Mouse (Mus musculus): Measurements from ENCODE around the gene Slc25a13. TPM values are rescaled to one million over a fixed set of nuclear protein-coding genes. Genes with fewer than 3 reads are reported as not detected.

Gene Slc25a13
- polyA plus RNA-seq, 1 experiment from 2014 or later = 35.8 TPM

- no peaks in the 10 kb centered on the region for H3K9me3 ChIP-seq
- H3K4me2 ChIP-seq = peak overlapping the region; percentile 87
- H3K4me1 ChIP-seq = no peaks in the 10 kb centered on the region
- H3K27ac ChIP-seq = no peak overlapping the region
- 13% methylated on average over 5 of the region's 5 CpGs for WGBS
- ATAC-seq (ENCODE audit: insufficient read depth, low FRiP score, low read depth) = no peak
- H3K36me3 ChIP-seq = no peaks in the 10 kb centered on the region
- peak overlapping the region; percentile 71 for H3K4me3 ChIP-seq (replicated peaks)
- no peak overlapping the region for H3K9ac ChIP-seq
- no peaks in the 10 kb centered on the region for H3K27me3 ChIP-seq (replicated peaks)
These were observed 283 bp upstream of the Slc25a13 start for GRCm38 (mm10) chr6:6217286-6217625.

DNA sequence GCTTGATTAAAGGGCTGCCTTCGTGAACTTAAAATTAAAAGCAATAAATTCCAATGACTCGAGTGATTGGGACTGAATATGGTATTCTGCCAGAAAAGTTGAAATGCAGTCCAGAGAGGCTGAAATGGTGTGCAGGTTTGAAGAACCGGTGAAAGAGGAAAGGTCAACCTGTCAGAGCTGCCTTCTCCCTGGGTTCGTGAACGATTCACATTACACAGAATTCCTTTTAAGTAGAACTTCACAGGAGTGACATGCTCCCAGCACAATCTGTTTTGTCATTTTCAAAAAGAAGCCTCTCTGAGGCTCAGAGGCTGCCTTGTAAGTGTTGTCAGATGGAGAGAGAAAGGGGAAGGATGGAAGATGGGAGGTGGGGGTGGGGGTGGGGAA is 860 bp downstream of the Slc25a13 start:
- H3K9me3 ChIP-seq = no peaks in the 10 kb centered on the region
- H3K27ac ChIP-seq = no peak overlapping the region
- no peak for ATAC-seq (ENCODE audit: insufficient read depth, low FRiP score, low read depth)
- no peaks in the 10 kb centered on the region for H3K4me1 ChIP-seq
- no peaks in the 10 kb centered on the region for H3K27me3 ChIP-seq (replicated peaks)
- H3K4me2 ChIP-seq = peak overlapping the region; percentile 87
- H3K9ac ChIP-seq = 0 out of 2 replicates have a peak overlapping the region, but pooled peaks have one; percentile 64
- H3K36me3 ChIP-seq = no peaks in the 10 kb centered on the region
- 24% methylated on average over 5 of the region's 5 CpGs for WGBS
- peak overlapping the region; percentile 71 for H3K4me3 ChIP-seq (replicated peaks)

- ATAC-seq (ENCODE audit: insufficient read depth, low FRiP score, low read depth) = no peak
These were observed 4.3 kb downstream of the Slc25a13 start for GRCm38 (mm10) chr6:6212360-6213310.

GRCm38 (mm10) chr6:6211958-6212357 is 5.0 kb downstream of the Slc25a13 start:
- no peak for ATAC-seq (ENCODE audit: insufficient read depth, low FRiP score, low read depth)
- Histone ChIP-seq H3K27me3 (replicated peaks) (no peaks in the 10 kb centered on the region), H3K9ac (no peak overlapping the region), H3K4me2 (no peak overlapping the region), H3K27ac (no peak overlapping the region), H3K4me3 (replicated peaks) (no peak overlapping the region), H3K9me3 (no peaks in the 10 kb centered on the region), H3K36me3 (no peaks in the 10 kb centered on the region; the same call in 1 of the 2 replicates), H3K4me1 (0 out of 2 replicates have a peak, but pooled peaks cover 5% of the 10 kb centered on the region)
- WGBS = 78% methylated on average over 3 of the region's 3 CpGs

More at GRCm38 (mm10) chr6:6212360-6213310, 4.3 kb downstream of the Slc25a13 start:
- no peak overlapping the region for H3K9ac ChIP-seq
- WGBS = 68% methylated on average over 8 of the region's 8 CpGs
- H3K9me3 ChIP-seq = no peaks in the 10 kb centered on the region
- H3K4me2 ChIP-seq = no peak overlapping the region
- no peak overlapping the region for H3K27ac ChIP-seq
- no peaks in the 10 kb centered on the region; the same call in 1 of the 2 replicates for H3K36me3 ChIP-seq
- H3K4me3 ChIP-seq (replicated peaks) = no peak overlapping the region
- 0 out of 2 replicates have a peak, but pooled peaks cover 5% of the 10 kb centered on the region for H3K4me1 ChIP-seq
- H3K27me3 ChIP-seq (replicated peaks) = no peaks in the 10 kb centered on the region

DNA sequence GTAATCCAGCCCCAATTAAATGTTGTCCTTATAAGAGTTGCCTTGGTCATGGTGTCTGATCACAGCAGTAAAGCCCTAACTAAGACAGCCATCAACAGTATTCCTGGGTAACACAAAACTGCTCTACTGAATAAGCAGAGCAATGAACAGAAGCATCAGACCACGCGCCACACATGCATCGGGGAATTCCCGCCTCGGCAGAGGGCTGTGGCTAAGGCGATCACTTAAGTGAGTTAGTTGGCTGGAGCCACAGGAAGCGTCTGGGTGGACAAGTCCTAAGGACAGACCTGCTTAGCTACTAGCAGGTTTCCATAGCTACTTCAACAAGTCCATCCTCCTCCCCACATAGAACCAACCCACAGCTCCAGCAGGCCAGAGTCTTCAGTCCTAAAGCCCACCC is 6.3 kb downstream of the Slc25a13 start:
- Histone ChIP-seq H3K9me3 (no peaks in the 10 kb centered on the region), H3K9ac (no peak overlapping the region), H3K4me3 (replicated peaks) (no peak overlapping the region), H3K4me1 (0 out of 2 replicates have a peak, but pooled peaks cover 5% of the 10 kb centered on the region), H3K4me2 (no peak overlapping the region), H3K27me3 (replicated peaks) (no peaks in the 10 kb centered on the region), H3K27ac (no peak overlapping the region), H3K36me3 (no peaks in the 10 kb centered on the region; the same call in 1 of the 2 replicates)
- WGBS = 95% methylated on average over 7 of the region's 7 CpGs
- no peak for ATAC-seq (ENCODE audit: insufficient read depth, low FRiP score, low read depth)

GRCm38 (mm10) chr6:6208351-6209059 is 8.5 kb downstream of the Slc25a13 start:
- H3K9ac ChIP-seq = no peak overlapping the region
- H3K36me3 ChIP-seq = no peaks in the 10 kb centered on the region; the same call in 1 of the 2 replicates
- H3K4me1 ChIP-seq = 0 out of 2 replicates have a peak, but pooled peaks cover 5% of the 10 kb centered on the region
- no peak overlapping the region for H3K27ac ChIP-seq
- H3K4me3 ChIP-seq (replicated peaks) = no peak overlapping the region
- no peak overlapping the region for H3K4me2 ChIP-seq
- H3K9me3 ChIP-seq = no peaks in the 10 kb centered on the region
- no peaks in the 10 kb centered on the region for H3K27me3 ChIP-seq (replicated peaks)
- no peak for ATAC-seq (ENCODE audit: insufficient read depth, low FRiP score, low read depth)
- 26% methylated on average over 4 of the region's 4 CpGs for WGBS

DNA sequence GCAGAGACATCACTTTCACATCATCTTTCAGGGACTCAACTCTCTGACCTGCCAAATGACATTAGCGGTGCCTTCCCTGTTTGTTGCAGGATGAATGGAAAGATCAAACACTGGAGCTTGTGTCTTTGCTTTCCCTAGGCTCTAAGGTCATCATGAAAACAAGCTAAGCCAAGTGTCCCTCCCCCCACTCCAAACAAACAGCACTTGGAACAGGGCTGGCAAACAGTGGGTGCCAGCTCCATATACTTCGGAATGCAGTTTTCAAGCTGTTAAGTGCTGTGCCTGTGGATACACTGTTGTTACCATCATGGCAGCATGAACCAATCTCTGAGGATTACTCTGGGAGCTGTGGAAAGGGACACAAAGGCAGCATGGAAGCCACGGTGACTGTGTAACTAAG is 9.1 kb downstream of the Slc25a13 start:
- Histone ChIP-seq H3K27ac (no peak overlapping the region), H3K4me1 (0 out of 2 replicates have a peak, but pooled peaks cover 5% of the 10 kb centered on the region), H3K27me3 (replicated peaks) (no peaks in the 10 kb centered on the region), H3K4me2 (no peak overlapping the region), H3K36me3 (no peaks in the 10 kb centered on the region; the same call in 1 of the 2 replicates), H3K9me3 (no peaks in the 10 kb centered on the region), H3K9ac (no peak overlapping the region), H3K4me3 (replicated peaks) (no peak overlapping the region)
- ATAC-seq (ENCODE audit: insufficient read depth, low FRiP score, low read depth) = no peak
- 55% methylated on average over 3 of the region's 3 CpGs for WGBS

DNA sequence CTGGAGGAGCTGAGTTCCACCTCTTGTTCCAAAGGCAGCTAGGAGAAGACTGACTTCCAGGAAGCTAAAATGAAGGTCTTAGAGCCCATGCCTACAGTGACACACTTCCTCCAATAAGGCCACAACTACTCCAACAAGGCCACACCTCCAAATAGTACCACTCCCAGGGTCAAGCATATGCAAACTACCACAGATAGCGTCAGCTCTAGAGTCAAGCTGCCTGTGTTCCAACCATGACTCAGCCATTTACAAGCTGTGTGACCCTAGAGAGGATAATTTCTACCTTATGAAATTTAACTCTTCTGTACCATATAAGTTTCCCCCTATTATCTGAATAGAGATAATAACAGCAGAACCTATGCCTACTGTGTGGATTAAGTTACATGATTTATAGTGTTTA is 9.6 kb downstream of the Slc25a13 start:
- ATAC-seq (ENCODE audit: insufficient read depth, low FRiP score, low read depth) = peak; percentile 57; the same call in 1 of the 2 replicates
- Histone ChIP-seq H3K27me3 (replicated peaks) (no peaks in the 10 kb centered on the region), H3K4me1 (0 out of 2 replicates have a peak, but pooled peaks cover 5% of the 10 kb centered on the region), H3K4me3 (replicated peaks) (no peak overlapping the region), H3K9me3 (no peaks in the 10 kb centered on the region), H3K27ac (no peak overlapping the region), H3K9ac (no peak overlapping the region), H3K4me2 (no peak overlapping the region), H3K36me3 (no peaks in the 10 kb centered on the region; the same call in 1 of the 2 replicates)
- WGBS = 56% methylated on average over 1 of the region's 1 CpGs

GRCm38 (mm10) chr6:6205599-6206165 is 11.3 kb downstream of the Slc25a13 start:
- Histone ChIP-seq H3K4me3 (replicated peaks) (no peak overlapping the region), H3K9ac (no peak overlapping the region), H3K27me3 (replicated peaks) (no peaks in the 10 kb centered on the region), H3K9me3 (no peaks in the 10 kb centered on the region), H3K4me2 (no peak overlapping the region), H3K4me1 (0 out of 2 replicates have a peak, but pooled peaks cover 5% of the 10 kb centered on the region), H3K36me3 (no peaks in the 10 kb centered on the region; the same call in 1 of the 2 replicates), H3K27ac (no peak overlapping the region)
- WGBS = 74% methylated on average over 3 of the region's 3 CpGs
- no peak for ATAC-seq (ENCODE audit: insufficient read depth, low FRiP score, low read depth)

- 84% methylated on average over 6 of the region's 6 CpGs for WGBS
- H3K4me3 ChIP-seq (replicated peaks) = no peak overlapping the region
- H3K36me3 ChIP-seq = no peaks in the 10 kb centered on the region
- ATAC-seq (ENCODE audit: insufficient read depth, low FRiP score, low read depth) = no peak
- H3K9ac ChIP-seq = no peak overlapping the region
- H3K4me1 ChIP-seq = no peaks in the 10 kb centered on the region
- H3K27ac ChIP-seq = no peak overlapping the region
- no peaks in the 10 kb centered on the region for H3K9me3 ChIP-seq
- H3K4me2 ChIP-seq = no peak overlapping the region
- no peaks in the 10 kb centered on the region for H3K27me3 ChIP-seq (replicated peaks)
These were observed 14.5 kb downstream of the Slc25a13 start for GRCm38 (mm10) chr6:6202451-6202850.

GRCm38 (mm10) chr6:6201977-6202376 is 15.0 kb downstream of the Slc25a13 start:
- H3K4me1 ChIP-seq = no peaks in the 10 kb centered on the region
- ATAC-seq (ENCODE audit: insufficient read depth, low FRiP score, low read depth) = no peak
- 78% methylated on average over 5 of the region's 5 CpGs for WGBS

More at GRCm38 (mm10) chr6:6201977-6202376, 15.0 kb downstream of the Slc25a13 start:
- Histone ChIP-seq H3K9ac (no peak overlapping the region), H3K36me3 (no peaks in the 10 kb centered on the region), H3K4me3 (replicated peaks) (no peak overlapping the region), H3K27me3 (replicated peaks) (no peaks in the 10 kb centered on the region), H3K27ac (no peak overlapping the region), H3K9me3 (no peaks in the 10 kb centered on the region), H3K4me2 (no peak overlapping the region)

All from stomach, embryonic 15.5 days (tissue).